Mouse (Mus musculus) heart, adult 2 months (tissue): ENCODE results near the gene Bclaf1. TPM values are rescaled to one million over a fixed set of nuclear protein-coding genes. Genes with fewer than 3 reads are reported as not detected.

ENCODE experiments used
- DNase-seq, 2 experiments: peaks; one replicate each; pipeline ENCODE4 v3.0.0; 2021
- H3K27ac ChIP-seq: fragments of 200-600 bp; 2 replicates; pipeline ENCODE4 v1.8.1; 2022
- H3K27me3 ChIP-seq: fragments of 200-500 bp; 2 replicates; pipeline ENCODE4 v1.6.1; 2012; ENCODE audit warnings: mild to moderate bottlenecking, low read length, inconsistent platforms, mixed read lengths; ENCODE audit not compliant: control insufficient read depth, insufficient read depth
- H3K36me3 ChIP-seq: fragments of 200-500 bp; 2 replicates; pipeline ENCODE4 v1.6.1; 2012; ENCODE audit warnings: low read length, inconsistent platforms; ENCODE audit not compliant: control insufficient read depth, insufficient read depth
- H3K4me1 ChIP-seq: fragments of 200-500 bp; 2 replicates; pipeline ENCODE4 v1.6.1; 2011; ENCODE audit warnings: low read length; ENCODE audit not compliant: control insufficient read depth, insufficient read depth
- H3K4me3 ChIP-seq: fragments of 200-600 bp; 2 replicates; pipeline ENCODE4 v1.8.1; 2022
- H3K79me2 ChIP-seq: fragments of 200-500 bp; replicated peaks from 2 replicates; pipeline ENCODE4 v1.6.1; 2012; ENCODE audit warnings: mild to moderate bottlenecking, inconsistent platforms, low read length, moderate library complexity, mixed read lengths; ENCODE audit not compliant: control insufficient read depth, insufficient read depth
- H3K9ac ChIP-seq: fragments of 200-500 bp; 2 replicates; pipeline ENCODE4 v1.6.1; 2012; ENCODE audit warnings: low read depth, mild to moderate bottlenecking, control low read depth, inconsistent platforms, low read length, mixed read lengths
- CTCF ChIP-seq: fragments of 200-600 bp; IDR thresholded peaks from 2 replicates; pipeline ENCODE4 v1.8.1; 2022; ENCODE audit warnings: antibody characterized with exemption, mild to moderate bottlenecking, moderate library complexity
- EP300 ChIP-seq: fragments of 200-500 bp; IDR thresholded peaks from 2 replicates; pipeline ENCODE4 v1.6.1; 2011; ENCODE audit warnings: low read depth, low read length, control low read depth; ENCODE audit not compliant: insufficient read depth
- POLR2A ChIP-seq: fragments of 200-500 bp; IDR thresholded peaks from 2 replicates; pipeline ENCODE4 v1.6.1; 2011; ENCODE audit warnings: mild to moderate bottlenecking, low read depth, low read length, control low read depth; ENCODE audit not compliant: insufficient read depth
- WGBS: fragments of 180-500 bp; shearing (Covaris S2); methylation state at CpG from one replicate; pipeline ENCODE4 v1.1.7; 2018; 5-methylcytosine and 5-hydroxymethylcytosine counted together
- intact Hi-C: fragments of 180-260 bp; cut with DNase I; formaldehyde crosslinking; loops from one replicate; pipeline ENCODE4 v1.15.1; 2025
- microRNA-seq, 2 experiments: library from miRNA; unstranded; fragments of <30 nt; microRNA quantifications; one replicate each; pipeline ENCODE4 v1.2.0; 2021
- polyA plus RNA-seq: library from polyadenylated mRNA; depleted of rRNA; stranded (reverse); fragments of >200 nt; gene quantifications from 2 replicates; pipeline ENCODE4 v1.2.3, GENCODE M21; 2012; rRNA removed
- total RNA-seq, 2 experiments: library from RNA; stranded (reverse); gene quantifications; 2 replicates each; pipeline ENCODE4 v1.2.3; 2021

The Bclaf1 gene
- total and polyA plus RNA-seq, 3 experiments: 12.3 to 53.3 (median 44.1) TPM

DNA sequence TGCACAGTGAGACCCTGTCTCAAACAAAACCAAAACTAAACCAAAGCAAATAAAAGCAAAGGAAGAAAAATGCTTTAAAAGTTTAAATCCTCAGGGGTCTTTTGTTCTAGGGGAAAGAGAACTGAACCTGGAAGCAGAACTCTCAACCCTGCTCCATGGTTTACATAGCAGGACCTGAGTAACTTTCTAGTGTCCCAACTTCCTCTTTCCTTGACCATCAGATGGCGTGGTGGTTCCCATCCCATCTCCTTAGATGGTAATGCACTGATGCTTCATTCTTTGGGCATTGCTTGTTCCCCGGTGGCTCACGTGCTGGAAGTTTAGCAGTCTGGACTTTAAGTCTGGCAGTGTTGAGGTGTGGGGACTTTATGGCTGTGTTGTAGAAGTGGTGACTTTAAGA lies 69.1 kb downstream of the Bclaf1 start:
- intact Hi-C loops: no loop called here
- no peak for DNase-seq
- Histone ChIP-seq H3K27me3 (no peaks in the 10 kb centered on the region), H3K4me3 (no peak overlapping the region), H3K4me1 (peaks cover 2% of the 10 kb centered on the region; the same call in 1 of the 2 replicates), H3K79me2 (no peaks in the 10 kb centered on the region), H3K36me3 (no peaks in the 10 kb centered on the region), H3K9ac (no peak overlapping the region), H3K27ac (no peak overlapping the region)
- TF ChIP-seq EP300 (no peak), CTCF (no peak)
- 81% methylated on average over 3 of the region's 3 CpGs for WGBS

DNA sequence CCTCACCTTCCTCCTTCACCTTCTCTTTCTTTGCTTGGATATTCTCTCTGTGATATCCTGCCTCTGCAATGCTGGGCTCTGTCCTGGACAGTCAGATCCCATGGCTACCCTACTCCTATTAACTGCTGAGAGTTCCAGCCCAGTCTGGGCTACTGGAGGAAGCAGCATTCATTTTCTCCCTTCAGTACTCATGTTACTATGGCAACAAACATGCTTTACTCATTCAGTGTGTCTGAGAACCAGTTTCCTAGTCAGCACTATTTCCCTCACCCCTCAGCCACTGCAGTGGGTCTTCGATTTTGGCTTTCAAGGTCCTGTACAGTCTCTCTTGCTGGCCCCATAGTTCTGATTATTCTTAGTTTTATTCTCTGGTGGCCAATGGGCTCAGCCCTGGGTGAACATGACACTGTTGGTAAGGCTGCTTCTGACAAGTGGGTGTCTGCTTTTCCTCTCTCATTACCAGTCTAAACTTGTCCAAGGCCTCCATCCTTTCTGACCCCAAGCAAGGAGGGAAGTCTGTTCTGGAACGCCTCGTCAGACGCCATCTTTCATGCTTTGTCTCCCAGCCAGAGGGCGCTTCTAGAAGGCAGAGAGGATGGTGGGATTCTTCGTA lies 70.6 kb downstream of the Bclaf1 start:
- H3K9ac ChIP-seq: no peak overlapping the region
- no peak overlapping the region for H3K27ac ChIP-seq
- H3K4me1 ChIP-seq: peaks cover 2% of the 10 kb centered on the region; the same call in 1 of the 2 replicates
- H3K27me3 ChIP-seq: no peaks in the 10 kb centered on the region
- intact Hi-C loops: no loop called here
- H3K79me2 ChIP-seq: no peaks in the 10 kb centered on the region
- H3K36me3 ChIP-seq: no peaks in the 10 kb centered on the region
- WGBS: 80% methylated on average over 6 of the region's 6 CpGs
- no peak overlapping the region for H3K4me3 ChIP-seq
- TF ChIP-seq EP300 (no peak), CTCF (no peak), POLR2A (no peak)
- no peak for DNase-seq

DNA sequence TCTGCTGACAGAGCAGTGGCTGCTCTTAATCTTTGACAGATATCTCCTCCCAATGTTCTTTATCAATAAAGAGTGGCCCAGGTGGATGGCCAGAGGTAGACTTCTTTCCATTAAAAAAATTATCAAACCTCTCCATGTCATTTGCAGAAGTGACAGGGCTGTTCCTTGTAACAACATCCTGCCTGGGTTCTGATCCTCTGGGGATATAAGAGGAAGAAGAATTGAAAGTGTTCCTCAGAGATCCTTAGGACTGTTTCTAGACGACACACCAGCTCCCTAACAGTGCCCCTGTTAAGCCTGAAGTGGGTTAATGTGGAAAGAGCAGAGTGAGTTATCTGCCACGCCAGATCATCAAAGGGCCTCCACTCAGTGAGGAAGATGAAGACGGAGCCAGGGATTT lies 78.3 kb downstream of the Bclaf1 start:
- DNase-seq: no peak
- H3K27ac ChIP-seq: no peak overlapping the region
- no peak overlapping the region for H3K9ac ChIP-seq
- no peaks in the 10 kb centered on the region for H3K27me3 ChIP-seq
- TF ChIP-seq CTCF (no peak), POLR2A (no peak), EP300 (no peak)
- no peaks in the 10 kb centered on the region for H3K36me3 ChIP-seq
- no peaks in the 10 kb centered on the region for H3K4me1 ChIP-seq
- H3K79me2 ChIP-seq: no peaks in the 10 kb centered on the region
- H3K4me3 ChIP-seq: no peak overlapping the region
- 55% methylated on average over 3 of the region's 3 CpGs for WGBS
- intact Hi-C loops: no loop called here

Small RNA genes within 50 kb of the gene (microRNA-seq; reads per million reads assigned to microRNA genes)
- gene Mir6413: 0 reads per million in 2 experiments

Other genes starting within 250 kb of the Bclaf1 start
- 10 to 100 TPM; 17.9 to 19.3 TPM for gene Map7, start 164.0 kb upstream of the Bclaf1 start, total RNA-seq
- gene Map7, start 164.0 kb upstream of the Bclaf1 start, polyA plus RNA-seq: 5.8 and 6.6 TPM in 2 replicates
- not detected for gene Mtfr2, start 35.3 kb downstream of the Bclaf1 start, total RNA-seq
- 0.12 and 0.38 TPM in 2 replicates for gene Mtfr2, start 35.3 kb downstream of the Bclaf1 start, polyA plus RNA-seq